Mouse (Mus musculus) intestine, embryonic 14.5 days (tissue): ENCODE results near the gene Atp4b. TPM values are rescaled to one million over a fixed set of nuclear protein-coding genes. Genes with fewer than 3 reads are reported as not detected.

Experiments
- polyA plus RNA-seq: library from polyadenylated mRNA; unstranded; fragments of >200 nt; fragmentation: Nextera tagmentation; extraction: Ambion mirVana; gene quantifications from 2 replicates; pipeline ENCODE4 v1.2.1, GENCODE M21; 2014

The Atp4b gene
- polyA plus RNA-seq, 1 experiment from 2014 or later: not detected

Other genes with a start within 250 kb of the Atp4b start
- 310 and 321 TPM in 2 replicates for gene Lamp1, start 237.7 kb downstream of the Atp4b start, polyA plus RNA-seq
- 49.1 and 55.6 TPM in 2 replicates for gene Grtp1, start 196.2 kb downstream of the Atp4b start, polyA plus RNA-seq
- 0.17 and 0.27 TPM in 2 replicates for gene Adprhl1, start 142.7 kb downstream of the Atp4b start, polyA plus RNA-seq
- 22.5 and 23.4 TPM in 2 replicates for gene Dcun1d2, start 108.7 kb downstream of the Atp4b start, polyA plus RNA-seq
- gene Tmco3, start 108.6 kb downstream of the Atp4b start, polyA plus RNA-seq: 37.4 and 42.0 TPM in 2 replicates
- gene Tfdp1, start 58.1 kb downstream of the Atp4b start, polyA plus RNA-seq: 182 and 186 TPM in 2 replicates
- not detected in 2 replicates for gene Grk1, start 8.3 kb upstream of the Atp4b start, polyA plus RNA-seq
- 1.9 and 2.1 TPM in 2 replicates for gene Tmem255b, start 38.4 kb upstream of the Atp4b start, polyA plus RNA-seq
- gene Gas6, start 97.7 kb upstream of the Atp4b start, polyA plus RNA-seq: 28.0 and 28.7 TPM in 2 replicates
- gene 1700029H14Rik, start 165.6 kb upstream of the Atp4b start, polyA plus RNA-seq: not detected in 2 replicates